Mouse (Mus musculus): Measurements from ENCODE around the gene Stpg4. TPM values are rescaled to one million over a fixed set of nuclear protein-coding genes. Genes with fewer than 3 reads are reported as not detected.

The Stpg4 gene
- total RNA-seq (2014; rRNA removed; ENCODE audit: low replicate concordance) (not detected in 2 replicates), polyA plus RNA-seq (2015; fragmentation: Nextera tagmentation; extraction: Ambion mirVana) (not detected in 2 replicates)

DNA sequence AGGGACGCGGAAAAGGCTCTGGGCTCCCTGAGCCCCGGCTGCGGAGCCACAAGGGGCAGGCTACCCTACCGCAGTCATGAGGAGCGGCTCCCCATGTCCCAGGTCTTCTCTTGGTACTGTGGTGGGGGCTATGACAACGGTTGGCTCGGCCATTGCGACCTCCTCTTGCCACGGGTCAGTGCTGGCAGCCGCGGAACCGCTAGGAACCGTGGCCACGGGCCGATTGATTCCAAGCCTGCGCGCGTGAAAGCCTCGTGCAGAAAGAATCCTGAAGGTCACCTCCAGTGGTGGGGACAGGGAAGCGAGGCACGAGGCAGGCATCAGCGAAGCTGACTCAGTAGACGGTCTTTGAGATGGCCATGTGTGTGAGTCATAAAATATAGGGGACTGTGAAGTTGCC is at the start of gene Stpg4:
Gene Stpg4 (minus strand): TSS at position 231 of the 400 bp plus-strand sequence.
- Histone ChIP-seq H3K27me3 (ENCODE audit: control insufficient read depth, insufficient read depth, low read length) (no peaks in the 10 kb centered on the region), H3K4me3 (ENCODE audit: low read depth, low read length) (no peak within 1 kb of the TSS), H3K27ac (ENCODE audit: low read depth) (no peak within 1 kb of the TSS), H3K9ac (replicated peaks; ENCODE audit: low read depth, low read length) (no peak within 1 kb of the TSS), H3K4me2 (ENCODE audit: low read depth, low read length) (0 out of 2 replicates have a peak within 1 kb of the TSS, but pooled peaks have one; percentile 26), H3K36me3 (replicated peaks; ENCODE audit: control insufficient read depth, insufficient read depth, low read length) (peaks cover 31% of the 10 kb centered on the region), H3K9me3 (replicated peaks; ENCODE audit: control insufficient read depth, low read length) (no peaks in the 10 kb centered on the region), H3K4me1 (ENCODE audit: control insufficient read depth, insufficient read depth) (no peaks in the 10 kb centered on the region)
- WGBS: 46% methylated on average over 24 of the region's 24 CpGs
- no peak for TF ChIP-seq CTCF (IDR thresholded peaks at IDR 0.05; ENCODE audit: low read depth)
- no peak for TF ChIP-seq EP300 (IDR thresholded peaks at IDR 0.05; ENCODE audit: low read depth)
- ATAC-seq (ENCODE audit: insufficient read depth, low read depth) (no peak), DNase-seq (ENCODE audit: low spot score) (no peak)

DNA sequence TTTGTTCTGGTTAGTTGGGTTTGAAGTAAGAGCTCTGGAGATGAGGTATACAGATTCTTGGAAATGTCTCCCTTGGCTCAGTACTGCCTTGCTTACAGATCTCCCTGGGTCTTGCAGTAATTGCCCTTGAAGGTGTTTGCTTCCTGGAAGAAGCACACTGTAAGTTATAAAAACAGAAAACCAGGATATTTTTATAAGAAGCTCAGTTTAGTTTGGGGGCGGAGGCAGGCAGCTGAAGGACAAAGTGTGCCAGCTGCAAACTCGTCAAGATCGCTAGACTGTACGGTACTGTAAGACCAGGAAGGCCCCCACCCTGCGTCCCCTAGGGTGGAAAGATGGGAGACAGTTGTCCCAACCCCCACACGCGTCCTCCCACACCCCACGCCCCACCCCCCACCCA is 47.8 kb upstream of the Stpg4 start:
- Histone ChIP-seq H3K4me3 (ENCODE audit: low read depth, low read length) (no peak overlapping the region), H3K36me3 (replicated peaks; ENCODE audit: control insufficient read depth, insufficient read depth, low read length) (no peaks in the 10 kb centered on the region), H3K4me1 (ENCODE audit: control insufficient read depth, insufficient read depth) (peaks cover 20% of the 10 kb centered on the region), H3K9ac (replicated peaks; ENCODE audit: low read depth, low read length) (no peak overlapping the region), H3K27me3 (ENCODE audit: control insufficient read depth, insufficient read depth, low read length) (no peaks in the 10 kb centered on the region), H3K27ac (ENCODE audit: low read depth) (no peak overlapping the region), H3K4me2 (ENCODE audit: low read depth, low read length) (no peak overlapping the region), H3K9me3 (replicated peaks; ENCODE audit: control insufficient read depth, low read length) (no peaks in the 10 kb centered on the region)
- TF ChIP-seq CTCF (IDR thresholded peaks at IDR 0.05; ENCODE audit: low read depth): no peak
- TF ChIP-seq EP300 (IDR thresholded peaks at IDR 0.05; ENCODE audit: low read depth): no peak
- no peak for DNase-seq (ENCODE audit: low spot score)
- ATAC-seq (ENCODE audit: insufficient read depth, low read depth): no peak
- WGBS: 66% methylated on average over 8 of the region's 8 CpGs

DNA sequence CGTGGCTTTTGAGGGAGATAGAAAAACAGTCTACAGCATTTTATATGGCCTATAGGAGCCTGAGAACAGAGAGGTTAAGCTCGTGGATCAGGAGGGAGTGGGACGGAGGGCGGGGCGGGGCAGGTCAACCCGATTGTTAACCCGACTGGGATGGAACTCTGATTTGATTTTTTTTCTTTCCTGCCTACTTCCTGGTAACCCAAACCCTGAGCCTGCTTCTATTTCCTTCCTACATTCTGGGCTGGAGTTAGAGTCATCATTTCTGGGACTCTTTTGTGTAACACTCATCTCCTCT is 46.9 kb upstream of the Stpg4 start:
- DNase-seq (ENCODE audit: low spot score): no peak
- ATAC-seq (ENCODE audit: insufficient read depth, low read depth): no peak
- WGBS: 6% methylated on average over 7 of the region's 7 CpGs
- Histone ChIP-seq H3K27ac (ENCODE audit: low read depth) (no peak overlapping the region), H3K4me3 (ENCODE audit: low read depth, low read length) (peak overlapping the region; percentile 42), H3K4me1 (ENCODE audit: control insufficient read depth, insufficient read depth) (peaks cover 20% of the 10 kb centered on the region), H3K4me2 (ENCODE audit: low read depth, low read length) (peak overlapping the region; percentile 72), H3K9me3 (replicated peaks; ENCODE audit: control insufficient read depth, low read length) (no peaks in the 10 kb centered on the region), H3K27me3 (ENCODE audit: control insufficient read depth, insufficient read depth, low read length) (no peaks in the 10 kb centered on the region), H3K9ac (replicated peaks; ENCODE audit: low read depth, low read length) (no peak overlapping the region), H3K36me3 (replicated peaks; ENCODE audit: control insufficient read depth, insufficient read depth, low read length) (no peaks in the 10 kb centered on the region)
- TF ChIP-seq CTCF (IDR thresholded peaks at IDR 0.05; ENCODE audit: low read depth): no peak
- TF ChIP-seq EP300 (IDR thresholded peaks at IDR 0.05; ENCODE audit: low read depth): no peak

DNA sequence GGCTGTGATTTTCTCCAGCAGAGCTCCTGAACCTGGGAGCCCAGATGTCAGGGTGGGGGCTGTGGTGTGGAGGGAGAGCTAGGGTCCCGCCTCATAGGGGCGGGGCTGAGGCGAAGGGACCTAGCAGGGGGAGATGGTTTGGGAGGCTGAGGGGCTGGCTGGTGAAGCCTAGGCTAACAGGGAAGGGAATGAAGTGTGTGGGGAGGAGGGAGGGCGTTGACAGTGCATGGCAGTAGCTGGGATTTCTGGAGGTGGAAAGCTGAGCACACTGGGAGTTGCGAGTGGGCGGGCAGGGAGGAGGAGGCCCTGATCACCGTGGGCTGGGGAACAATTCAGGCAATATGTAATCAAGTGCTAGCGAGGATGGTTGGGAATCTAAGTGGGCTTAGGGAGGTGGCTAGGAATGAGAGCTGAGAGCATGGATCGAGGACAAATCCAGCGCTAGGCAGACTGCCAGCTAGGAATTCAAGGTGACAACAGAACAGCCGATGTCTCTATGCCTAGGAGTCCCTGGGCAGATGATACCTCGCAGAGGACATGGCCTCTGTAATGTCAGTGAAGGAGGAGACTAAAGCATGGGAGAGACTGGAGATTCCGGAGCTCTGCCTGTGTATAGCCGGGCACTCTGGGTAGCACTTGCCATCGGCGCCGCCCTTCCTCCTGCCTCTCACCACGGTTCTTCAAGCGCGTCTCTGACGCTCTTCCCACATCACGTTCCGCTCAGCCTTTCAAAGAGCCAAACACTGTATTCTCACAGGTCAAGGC is 46.4 kb upstream of the Stpg4 start:
- ATAC-seq (ENCODE audit: insufficient read depth, low read depth): peak; percentile 62
- Histone ChIP-seq H3K9ac (replicated peaks; ENCODE audit: low read depth, low read length) (peak overlapping the region; percentile 31), H3K27ac (ENCODE audit: low read depth) (peak overlapping the region; percentile 62), H3K4me1 (ENCODE audit: control insufficient read depth, insufficient read depth) (peaks cover 18% of the 10 kb centered on the region), H3K27me3 (ENCODE audit: control insufficient read depth, insufficient read depth, low read length) (no peaks in the 10 kb centered on the region), H3K4me2 (ENCODE audit: low read depth, low read length) (peak overlapping the region; percentile 72), H3K36me3 (replicated peaks; ENCODE audit: control insufficient read depth, insufficient read depth, low read length) (no peaks in the 10 kb centered on the region), H3K4me3 (ENCODE audit: low read depth, low read length) (peak overlapping the region; percentile 42), H3K9me3 (replicated peaks; ENCODE audit: control insufficient read depth, low read length) (no peaks in the 10 kb centered on the region)
- WGBS: 2% methylated on average over 23 of the region's 23 CpGs
- DNase-seq (ENCODE audit: low spot score): peak; percentile 28
- TF ChIP-seq CTCF (IDR thresholded peaks at IDR 0.05; ENCODE audit: low read depth): no peak
- TF ChIP-seq EP300 (IDR thresholded peaks at IDR 0.05; ENCODE audit: low read depth): no peak

DNA sequence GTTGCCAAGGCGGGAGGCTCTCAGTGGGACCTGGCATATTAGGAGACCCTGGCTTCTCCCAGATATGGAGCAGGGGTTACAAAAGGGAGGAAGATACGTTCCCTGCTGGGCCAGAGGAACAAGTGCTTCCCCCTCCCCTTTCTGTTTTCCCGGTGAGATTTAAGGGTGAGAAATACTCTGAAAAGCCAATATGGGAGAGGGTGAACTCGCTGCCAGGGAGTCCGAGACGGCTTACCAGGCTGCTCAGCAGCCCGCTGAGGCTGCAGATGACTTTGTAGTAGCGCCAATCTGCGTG is 45.8 kb upstream of the Stpg4 start:
- WGBS: 11% methylated on average over 9 of the region's 9 CpGs
- Histone ChIP-seq H3K9me3 (replicated peaks; ENCODE audit: control insufficient read depth, low read length) (no peaks in the 10 kb centered on the region), H3K4me1 (ENCODE audit: control insufficient read depth, insufficient read depth) (peaks cover 13% of the 10 kb centered on the region), H3K4me3 (ENCODE audit: low read depth, low read length) (peak overlapping the region; percentile 42), H3K36me3 (replicated peaks; ENCODE audit: control insufficient read depth, insufficient read depth, low read length) (no peaks in the 10 kb centered on the region), H3K27ac (ENCODE audit: low read depth) (peak overlapping the region; percentile 62), H3K4me2 (ENCODE audit: low read depth, low read length) (peak overlapping the region; percentile 72), H3K27me3 (ENCODE audit: control insufficient read depth, insufficient read depth, low read length) (no peaks in the 10 kb centered on the region), H3K9ac (replicated peaks; ENCODE audit: low read depth, low read length) (peak overlapping the region; percentile 31)
- DNase-seq (ENCODE audit: low spot score) (no peak), ATAC-seq (ENCODE audit: insufficient read depth, low read depth) (no peak)
- TF ChIP-seq CTCF (IDR thresholded peaks at IDR 0.05; ENCODE audit: low read depth): no peak
- TF ChIP-seq EP300 (IDR thresholded peaks at IDR 0.05; ENCODE audit: low read depth): no peak

DNA sequence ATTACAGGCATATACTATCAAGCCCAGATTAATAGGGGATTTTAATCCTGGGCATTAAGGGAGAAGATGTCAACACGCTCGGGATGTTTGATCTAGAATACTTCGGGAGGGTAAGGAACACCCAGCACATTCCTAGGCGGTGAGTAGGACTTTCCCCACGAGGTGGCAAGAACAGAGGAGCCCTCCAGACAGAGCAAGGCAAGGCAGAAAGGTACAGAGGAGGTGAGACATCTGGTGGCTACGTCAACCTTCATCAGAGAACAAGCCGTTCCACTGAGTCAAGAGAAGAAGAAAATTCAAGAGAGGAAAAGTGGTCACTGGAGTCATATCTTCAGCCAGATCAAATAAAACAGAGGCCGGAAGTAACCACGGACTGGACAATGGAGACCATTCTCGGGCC is 45.3 kb upstream of the Stpg4 start:
- H3K9me3 ChIP-seq (replicated peaks; ENCODE audit: control insufficient read depth, low read length): no peaks in the 10 kb centered on the region
- peak overlapping the region; percentile 42; the same call in 1 of the 2 replicates for H3K4me3 ChIP-seq (ENCODE audit: low read depth, low read length)
- peak overlapping the region; percentile 31; the same call in 1 of the 2 replicates for H3K9ac ChIP-seq (replicated peaks; ENCODE audit: low read depth, low read length)
- H3K4me1 ChIP-seq (ENCODE audit: control insufficient read depth, insufficient read depth): peaks cover 13% of the 10 kb centered on the region
- DNase-seq (ENCODE audit: low spot score) (no peak), ATAC-seq (ENCODE audit: insufficient read depth, low read depth) (no peak)
- H3K36me3 ChIP-seq (replicated peaks; ENCODE audit: control insufficient read depth, insufficient read depth, low read length): no peaks in the 10 kb centered on the region
- H3K4me2 ChIP-seq (ENCODE audit: low read depth, low read length): peak overlapping the region; percentile 72; the same call in 1 of the 2 replicates
- 35% methylated on average over 10 of the region's 10 CpGs for WGBS
- no peak for TF ChIP-seq EP300 (IDR thresholded peaks at IDR 0.05; ENCODE audit: low read depth)
- TF ChIP-seq CTCF (IDR thresholded peaks at IDR 0.05; ENCODE audit: low read depth): no peak
- H3K27me3 ChIP-seq (ENCODE audit: control insufficient read depth, insufficient read depth, low read length): no peaks in the 10 kb centered on the region
- peak overlapping the region; percentile 62 for H3K27ac ChIP-seq (ENCODE audit: low read depth)
